Mouse (Mus musculus): ENCODE results near the gene Neu1. TPM values are rescaled to one million over a fixed set of nuclear protein-coding genes. Genes with fewer than 3 reads are reported as not detected.

Neu1 gene
- total RNA-seq, 2 experiments from 2014 or later, result 39.4 to 43.1 TPM

DNA sequence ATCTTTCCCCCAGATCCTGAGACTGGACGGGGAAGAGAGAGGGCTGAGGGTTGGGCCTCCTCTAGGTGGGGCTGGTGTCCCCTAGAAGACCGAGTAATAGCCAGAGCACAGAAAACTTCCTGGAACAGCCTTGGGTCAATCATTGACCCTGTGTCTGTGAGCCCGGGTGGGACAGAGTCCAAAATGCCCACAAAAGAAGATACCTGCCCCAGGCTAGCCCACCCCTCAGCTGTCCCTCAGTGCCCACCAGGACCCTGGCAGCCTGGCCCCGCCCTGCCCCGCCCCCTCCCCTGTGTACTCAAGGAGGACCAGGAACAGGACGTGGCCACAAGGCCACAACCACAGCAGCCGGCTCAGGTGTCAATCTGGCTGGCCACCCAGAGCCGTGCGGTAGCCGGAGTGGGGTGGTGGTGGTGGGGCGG lies 15.6 kb upstream of the Neu1 start:
- Histone ChIP-seq H3K27ac (no peak overlapping the region), H3K4me3 (no peak overlapping the region)
- TF ChIP-seq CTCF (conservative IDR thresholded peaks at IDR 0.05), result peak; percentile 45
- DNase-seq (ENCODE audit: low spot score in 2 of 2), result no peak

DNA sequence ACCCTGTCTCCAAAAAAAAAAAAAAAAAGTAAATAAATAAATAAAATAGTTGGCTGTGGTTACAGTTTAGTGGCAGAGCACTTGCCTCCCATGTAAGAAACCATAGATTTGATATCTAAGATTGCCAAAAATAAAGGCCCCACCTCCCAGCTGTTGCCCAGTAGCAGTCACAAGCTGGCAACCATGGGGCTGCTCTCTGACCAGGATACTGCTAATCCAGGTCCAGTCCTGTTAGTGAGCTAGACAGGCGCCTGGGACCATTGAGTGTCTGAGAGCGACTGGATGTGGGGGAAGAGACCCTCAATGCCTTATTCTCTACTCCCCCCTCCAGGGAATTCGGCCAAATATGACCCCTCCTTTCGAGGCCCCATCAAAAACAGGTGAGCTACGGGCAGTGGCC lies 14.7 kb upstream of the Neu1 start:
- H3K27ac ChIP-seq, result no peak overlapping the region
- TF ChIP-seq CTCF (conservative IDR thresholded peaks at IDR 0.05), result no peak

DNA sequence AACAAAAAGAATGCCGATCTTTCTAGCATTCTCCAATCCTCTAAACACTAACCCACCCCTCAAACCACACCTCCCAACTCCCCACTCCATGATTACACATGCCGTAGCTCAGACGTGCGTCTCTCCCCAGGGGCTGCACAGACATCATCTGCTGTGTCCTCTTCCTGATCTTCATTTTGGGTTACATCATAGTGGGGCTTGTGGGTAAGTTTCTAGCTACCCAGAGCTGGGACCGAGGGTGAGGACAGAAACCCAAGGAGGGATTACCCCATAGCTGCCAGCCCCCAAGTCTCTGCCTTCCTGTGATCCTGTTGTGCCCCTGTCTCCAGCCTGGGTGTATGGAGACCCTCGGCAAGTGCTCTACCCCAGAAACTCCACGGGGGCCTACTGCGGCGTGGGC lies 13.9 kb upstream of the Neu1 start:
- Histone ChIP-seq H3K4me3 (no peak overlapping the region), H3K27ac (no peak overlapping the region)
- no peak for DNase-seq (ENCODE audit: low spot score in 2 of 2)
- TF ChIP-seq CTCF (conservative IDR thresholded peaks at IDR 0.05), result no peak

More for the DNA sequence above, 14.7 kb upstream of the Neu1 start:
- no peak for DNase-seq (ENCODE audit: low spot score in 2 of 2)
- H3K4me3 ChIP-seq, result no peak overlapping the region

DNA sequence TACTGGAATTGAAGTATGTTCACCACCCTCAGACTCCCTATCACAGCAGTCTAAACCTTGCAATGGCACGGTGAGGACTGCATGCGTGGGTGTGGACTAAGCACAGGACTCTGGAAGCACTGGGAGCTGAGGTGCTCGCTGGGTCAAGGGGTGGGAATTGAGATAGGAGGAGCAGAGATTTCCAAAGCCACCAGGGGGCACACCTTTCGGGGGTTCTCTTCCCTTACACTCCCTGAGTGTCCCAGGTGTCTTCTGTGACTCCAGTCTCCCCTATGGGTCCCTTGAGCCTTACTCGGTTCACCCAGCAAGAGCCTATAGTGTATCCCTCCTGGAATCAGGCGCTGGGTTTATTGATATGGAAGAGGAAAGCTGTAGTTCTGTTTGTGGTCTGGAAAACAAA lies 8.1 kb upstream of the Neu1 start:
- DNase-seq (ENCODE audit: low spot score in 2 of 2), result no peak

DNA sequence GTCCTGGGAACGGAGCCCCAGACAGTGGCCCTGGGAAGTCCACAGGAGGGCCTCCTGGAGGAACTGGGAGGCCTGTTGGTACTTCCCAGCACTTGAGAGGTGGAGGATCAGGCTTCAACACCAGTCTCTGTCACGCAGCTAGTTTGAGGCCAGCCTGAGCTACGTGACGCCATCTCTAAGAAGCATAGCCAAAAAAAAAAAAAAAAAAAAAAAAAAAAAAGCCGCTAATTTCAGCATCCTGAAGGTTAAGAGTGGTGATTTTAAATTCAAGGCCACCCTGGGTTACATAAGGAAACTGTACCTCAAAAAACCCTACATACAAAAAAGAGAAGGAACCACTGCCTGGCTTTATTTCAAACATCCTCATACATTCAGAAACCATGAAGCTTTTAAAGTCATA lies 6.8 kb upstream of the Neu1 start:
- no peak overlapping the region for H3K4me3 ChIP-seq
- no peak overlapping the region for H3K27ac ChIP-seq
- TF ChIP-seq CTCF (conservative IDR thresholded peaks at IDR 0.05), result no peak
- DNase-seq (ENCODE audit: low spot score in 2 of 2), result no peak

More for the DNA sequence above, 8.1 kb upstream of the Neu1 start:
- H3K27ac ChIP-seq, result no peak overlapping the region
- no peak overlapping the region for H3K4me3 ChIP-seq
- peak; percentile 58 for TF ChIP-seq CTCF (conservative IDR thresholded peaks at IDR 0.05)

DNA sequence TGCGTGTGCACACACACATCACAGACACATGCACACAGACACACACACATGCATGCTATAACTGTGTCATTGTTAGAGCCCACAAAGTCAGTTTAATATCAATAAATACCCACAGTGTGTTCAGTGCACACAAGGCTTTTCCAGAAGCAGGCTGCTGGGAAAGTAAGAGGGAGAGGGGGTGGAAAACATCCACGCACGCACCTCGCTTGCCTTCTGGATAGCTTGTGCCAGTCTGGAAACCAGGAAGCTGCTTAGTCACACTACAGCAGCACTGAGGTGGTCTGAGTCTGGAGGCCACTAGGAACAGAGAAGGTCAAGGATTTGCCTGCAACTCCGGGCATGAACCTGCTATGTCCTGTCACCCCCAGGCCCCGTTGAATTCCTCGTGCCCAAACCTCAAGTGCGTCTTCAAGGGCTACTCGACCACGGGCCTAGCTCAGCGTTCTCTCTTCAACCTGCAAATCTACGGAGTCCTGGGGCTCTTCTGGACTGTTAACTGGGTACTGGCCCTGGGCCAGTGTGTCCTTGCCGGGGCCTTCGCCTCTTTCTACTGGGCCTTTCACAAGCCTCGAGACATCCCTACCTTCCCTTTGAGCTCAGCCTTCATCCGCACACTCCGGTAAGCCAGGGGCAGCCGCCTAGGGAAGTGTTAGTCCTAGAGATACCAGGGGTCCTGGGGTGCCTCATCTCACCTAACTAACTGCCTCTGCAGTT lies 3.6 kb upstream of the Neu1 start:
- TF ChIP-seq CTCF (conservative IDR thresholded peaks at IDR 0.05), result no peak
- no peak for DNase-seq (ENCODE audit: low spot score in 2 of 2)
- Histone ChIP-seq H3K4me3 (no peak overlapping the region), H3K27ac (peak overlapping the region; percentile 51; the same call in 1 of the 2 replicates)

DNA sequence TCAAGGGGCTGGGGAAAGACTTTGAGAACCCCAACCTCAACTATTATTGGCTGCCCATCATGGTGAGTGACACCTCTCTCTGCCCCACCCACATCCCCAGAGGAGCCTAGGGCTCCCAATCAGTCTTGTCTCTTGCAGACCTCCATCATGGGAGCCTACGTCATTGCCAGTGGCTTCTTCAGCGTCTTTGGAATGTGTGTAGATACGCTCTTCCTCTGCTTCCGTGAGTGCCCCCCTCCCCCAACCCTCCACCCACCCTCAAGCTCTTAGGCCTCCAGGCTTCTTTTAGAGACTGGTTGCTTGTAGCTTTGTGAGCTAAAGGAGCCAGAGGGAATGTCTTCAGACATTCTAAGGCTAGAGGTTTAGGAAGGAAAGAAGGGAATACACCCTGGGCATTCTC lies 2.2 kb upstream of the Neu1 start:
- Histone ChIP-seq H3K27ac (no peak overlapping the region), H3K4me3 (no peak overlapping the region)
- DNase-seq (ENCODE audit: low spot score in 2 of 2), result no peak
- TF ChIP-seq CTCF (conservative IDR thresholded peaks at IDR 0.05), result no peak

DNA sequence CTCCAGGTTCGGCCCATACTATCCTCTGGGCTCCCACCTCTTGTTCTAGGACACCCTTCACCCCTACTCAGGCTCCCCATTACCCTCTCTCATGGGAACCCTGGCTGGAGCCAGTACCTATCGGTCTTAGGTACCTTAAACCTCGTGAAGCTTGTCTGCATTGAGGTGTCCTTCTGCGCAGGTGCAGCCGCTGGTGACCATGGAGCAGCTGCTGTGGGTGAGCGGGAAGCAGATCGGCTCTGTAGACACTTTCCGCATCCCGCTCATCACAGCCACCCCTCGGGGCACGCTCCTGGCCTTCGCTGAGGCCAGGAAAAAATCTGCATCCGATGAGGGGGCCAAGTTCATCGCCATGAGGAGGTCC lies 664 bp downstream of the Neu1 start:
- peak in 1 of 2 experiments; percentile 24 for DNase-seq (ENCODE audit: low spot score in 2 of 2)
- Histone ChIP-seq H3K4me3 (peak overlapping the region; percentile 96), H3K27ac (peak overlapping the region; percentile 89)
- no peak for TF ChIP-seq CTCF (conservative IDR thresholded peaks at IDR 0.05)

DNA sequence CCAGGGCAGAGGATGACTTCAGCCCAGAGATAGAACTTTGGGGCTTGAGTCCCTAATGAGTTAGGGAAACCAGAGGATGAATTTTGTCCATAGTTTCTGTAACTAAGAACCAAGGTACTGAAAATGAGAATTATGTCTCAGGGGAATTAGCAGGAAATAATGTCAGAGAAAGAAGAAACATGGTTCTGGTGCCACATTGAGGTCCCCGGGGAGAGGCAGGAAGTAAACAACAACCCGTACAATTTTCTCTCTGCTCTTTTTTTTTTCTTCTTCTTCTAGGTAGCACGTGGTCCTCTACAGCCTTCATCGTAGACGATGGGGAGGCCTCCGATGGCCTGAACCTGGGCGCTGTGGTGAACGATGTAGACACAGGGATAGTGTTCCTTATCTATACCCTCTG lies 1.2 kb downstream of the Neu1 start:
- H3K4me3 ChIP-seq, result peak overlapping the region; percentile 96
- TF ChIP-seq CTCF (conservative IDR thresholded peaks at IDR 0.05), result no peak
- H3K27ac ChIP-seq, result peak overlapping the region; percentile 89; the same call in 1 of the 2 replicates
- DNase-seq (ENCODE audit: low spot score in 2 of 2), result no peak

DNA sequence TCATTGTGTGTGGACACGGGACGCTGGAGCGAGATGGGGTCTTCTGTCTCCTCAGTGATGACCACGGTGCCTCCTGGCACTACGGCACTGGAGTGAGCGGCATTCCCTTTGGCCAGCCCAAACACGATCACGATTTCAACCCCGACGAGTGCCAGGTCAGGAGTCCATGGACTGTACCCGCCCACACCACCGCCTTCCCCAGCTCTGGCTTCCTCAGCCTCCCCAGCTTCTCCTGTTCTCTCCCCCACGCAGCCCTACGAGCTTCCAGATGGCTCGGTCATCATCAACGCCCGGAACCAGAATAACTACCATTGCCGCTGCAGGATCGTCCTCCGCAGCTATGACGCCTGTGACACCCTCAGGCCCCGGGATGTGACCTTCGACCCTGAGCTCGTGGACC lies 3.0 kb downstream of the Neu1 start:
- Histone ChIP-seq H3K27ac (peak overlapping the region; percentile 47; the same call in 1 of the 2 replicates), H3K4me3 (no peak overlapping the region)
- no peak for TF ChIP-seq CTCF (conservative IDR thresholded peaks at IDR 0.05)
- peak in 1 of 2 experiments; percentile 24 for DNase-seq (ENCODE audit: low spot score in 2 of 2)

DNA sequence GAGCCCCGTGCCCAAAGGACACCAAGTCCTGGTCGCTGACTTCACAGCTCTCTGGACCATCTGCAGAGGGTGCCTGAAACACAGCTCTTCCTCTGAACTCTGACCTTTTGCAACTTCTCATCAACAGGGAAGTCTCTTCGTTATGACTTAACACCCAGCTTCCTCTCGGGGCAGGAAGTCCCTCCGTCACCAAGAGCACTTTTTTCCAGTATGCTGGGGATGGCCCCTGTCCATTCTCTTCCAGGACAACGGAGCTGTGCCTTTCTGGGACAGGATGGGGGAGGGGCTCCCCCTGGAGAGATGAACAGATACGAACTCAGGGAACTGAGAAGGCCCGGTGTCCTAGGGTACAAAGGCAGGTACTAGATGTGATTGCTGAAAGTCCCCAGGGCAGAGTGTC lies 3.8 kb downstream of the Neu1 start:
- Histone ChIP-seq H3K4me3 (no peak overlapping the region), H3K27ac (no peak overlapping the region)
- no peak for TF ChIP-seq CTCF (conservative IDR thresholded peaks at IDR 0.05)
- DNase-seq (ENCODE audit: low spot score in 2 of 2), result no peak

DNA sequence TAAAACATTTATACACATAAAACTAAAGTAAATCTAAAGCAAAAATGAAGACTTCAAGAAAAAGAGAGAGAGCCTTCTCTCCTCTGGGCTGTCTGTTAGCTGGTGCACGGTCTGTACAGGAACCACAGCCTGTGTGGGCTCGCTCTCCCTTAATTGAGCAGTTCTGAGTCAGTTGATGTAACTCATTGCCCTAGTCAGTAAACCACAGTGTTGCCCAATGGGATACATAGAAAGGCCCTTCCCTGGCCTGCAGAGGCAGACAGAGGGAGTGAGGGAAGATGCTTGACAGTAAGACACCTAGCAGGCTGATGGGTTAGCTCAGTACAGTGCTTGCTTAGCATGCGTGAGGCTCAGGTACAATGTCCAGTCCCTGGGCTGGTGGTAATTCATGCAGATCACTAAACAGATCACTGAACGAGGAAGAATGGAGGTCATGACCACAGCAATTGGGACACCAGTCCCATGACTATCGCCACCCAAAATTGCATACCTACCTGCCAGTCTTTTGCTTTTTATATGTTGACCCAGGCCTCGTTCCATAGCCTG lies 7.0 kb downstream of the Neu1 start:
- H3K4me3 ChIP-seq, result no peak overlapping the region
- DNase-seq (ENCODE audit: low spot score in 2 of 2), result no peak
- H3K27ac ChIP-seq, result no peak overlapping the region
- no peak for TF ChIP-seq CTCF (conservative IDR thresholded peaks at IDR 0.05)

DNA sequence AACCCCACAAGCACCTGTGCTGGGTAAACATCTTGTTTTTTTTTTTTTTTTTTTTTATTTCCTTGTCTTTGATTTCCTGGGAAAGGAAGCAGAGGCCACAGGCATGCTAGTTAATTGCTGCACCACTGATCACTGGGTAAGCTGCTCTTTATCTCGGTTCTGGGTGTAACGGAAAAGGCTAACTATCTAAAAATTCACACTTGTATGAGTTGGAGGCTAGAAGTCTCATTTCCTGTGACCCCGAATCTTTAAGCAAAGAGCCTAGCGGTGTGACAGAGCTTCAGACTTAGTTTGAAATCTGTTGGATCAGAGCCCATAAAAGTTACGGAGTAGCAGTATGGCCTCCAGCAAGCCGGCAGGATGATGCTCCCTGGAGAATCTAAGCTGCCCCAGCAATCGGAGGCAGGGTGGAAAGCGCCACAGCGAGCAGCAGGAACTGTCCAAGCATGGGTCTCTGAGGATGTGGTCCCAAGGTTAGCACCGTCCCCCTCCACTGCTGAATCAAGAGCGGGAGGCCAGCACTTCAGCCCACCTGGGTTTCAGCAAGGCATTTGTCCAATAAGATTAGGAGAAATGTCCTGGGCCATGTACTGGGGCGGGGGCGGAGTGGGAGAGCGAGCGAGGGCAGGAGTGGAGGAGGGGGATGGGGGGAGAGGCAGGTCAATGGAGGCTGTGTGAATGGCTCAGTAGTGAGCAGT lies 10.4 kb downstream of the Neu1 start:
- no peak overlapping the region for H3K27ac ChIP-seq
- no peak for DNase-seq (ENCODE audit: low spot score in 2 of 2)
- no peak for TF ChIP-seq CTCF (conservative IDR thresholded peaks at IDR 0.05)
- H3K4me3 ChIP-seq, result peak overlapping the region; percentile 35
